Mouse (Mus musculus): ENCODE data around the gene Gngt2. TPM values are rescaled to one million over a fixed set of nuclear protein-coding genes. Genes with fewer than 3 reads are reported as not detected.

Gngt2 gene
- polyA plus RNA-seq, 1 experiment from 2014 or later: 12.5 TPM

DNA sequence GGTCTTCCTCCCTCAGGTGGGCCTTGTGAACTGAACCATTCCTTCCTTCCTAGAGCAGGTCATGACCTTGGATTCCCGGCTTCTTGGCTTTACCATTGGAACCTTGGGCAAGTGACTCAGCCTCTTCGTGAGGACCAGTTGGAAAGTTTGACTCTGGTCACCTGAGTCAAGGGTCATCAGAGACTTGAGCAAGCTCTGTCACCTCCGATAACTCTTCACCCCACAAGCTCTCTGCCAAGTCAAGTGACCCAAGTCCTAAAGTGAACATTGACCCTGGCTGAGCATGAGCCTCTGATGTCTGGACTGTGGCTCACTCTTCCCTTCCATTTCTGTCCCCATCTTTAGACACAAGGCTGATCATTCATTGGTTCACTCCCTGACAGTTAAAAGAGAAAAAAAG lies 15.5 kb upstream of the Gngt2 start:
- H3K9me3 ChIP-seq (ENCODE audit: control insufficient read depth, low read length): no peaks in the 10 kb centered on the region
- peaks cover 4% of the 10 kb centered on the region; the same call in 1 of the 2 replicates for H3K27me3 ChIP-seq (ENCODE audit: control insufficient read depth, insufficient read depth, low read length)
- no peak overlapping the region for H3K4me3 ChIP-seq (ENCODE audit: low read depth, low read length)
- no peaks in the 10 kb centered on the region for H3K36me3 ChIP-seq (ENCODE audit: control insufficient read depth, insufficient read depth, low read length)
- DNase-seq (ENCODE audit: low spot score) (no peak), ATAC-seq (ENCODE audit: low FRiP score, low TSS enrichment) (no peak)
- H3K9ac ChIP-seq (ENCODE audit: low read length): no peak overlapping the region
- no peak overlapping the region for H3K4me2 ChIP-seq (replicated peaks; ENCODE audit: low read depth)
- H3K4me1 ChIP-seq (replicated peaks; ENCODE audit: control insufficient read depth, insufficient read depth): no peaks in the 10 kb centered on the region; the same call in 1 of the 2 replicates
- no peak overlapping the region for H3K27ac ChIP-seq (replicated peaks)
- WGBS: 87% methylated on average over 3 of the region's 3 CpGs
- TF ChIP-seq EP300 (optimal IDR thresholded peaks at IDR 0.05) (no peak), CTCF (IDR thresholded peaks at IDR 0.05; ENCODE audit: low read depth) (no peak)

DNA sequence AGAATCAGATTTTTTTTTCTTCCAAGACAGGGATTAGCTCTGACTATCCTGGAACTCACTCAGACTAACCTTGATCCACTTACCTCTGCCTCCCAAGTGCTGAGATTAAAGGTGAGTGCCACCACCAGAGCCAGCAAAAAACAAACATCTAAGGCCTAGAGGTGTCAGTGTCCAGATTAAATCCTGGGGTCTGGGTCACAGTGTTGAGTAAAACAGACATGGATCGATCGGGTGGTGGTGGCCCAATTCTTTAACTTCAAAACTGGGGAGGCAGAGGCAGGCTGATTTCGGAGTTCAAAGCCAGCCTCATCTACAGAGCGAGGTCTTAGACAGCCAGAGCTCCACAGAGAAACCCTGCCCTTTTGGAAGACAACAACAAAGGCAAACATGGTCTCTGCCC lies 14.6 kb upstream of the Gngt2 start:
- TF ChIP-seq EP300 (optimal IDR thresholded peaks at IDR 0.05) (no peak), CTCF (IDR thresholded peaks at IDR 0.05; ENCODE audit: low read depth) (no peak)
- Histone ChIP-seq H3K36me3 (ENCODE audit: control insufficient read depth, insufficient read depth, low read length) (no peaks in the 10 kb centered on the region), H3K27ac (replicated peaks) (no peak overlapping the region), H3K4me1 (replicated peaks; ENCODE audit: control insufficient read depth, insufficient read depth) (no peaks in the 10 kb centered on the region; the same call in 1 of the 2 replicates), H3K4me2 (replicated peaks; ENCODE audit: low read depth) (no peak overlapping the region), H3K4me3 (ENCODE audit: low read depth, low read length) (no peak overlapping the region), H3K9ac (ENCODE audit: low read length) (no peak overlapping the region), H3K27me3 (ENCODE audit: control insufficient read depth, insufficient read depth, low read length) (peaks cover 4% of the 10 kb centered on the region; the same call in 1 of the 2 replicates), H3K9me3 (ENCODE audit: control insufficient read depth, low read length) (no peaks in the 10 kb centered on the region)
- DNase-seq (ENCODE audit: low spot score): no peak
- 89% methylated on average over 4 of the region's 4 CpGs for WGBS
- ATAC-seq (ENCODE audit: low FRiP score, low TSS enrichment): no peak

DNA sequence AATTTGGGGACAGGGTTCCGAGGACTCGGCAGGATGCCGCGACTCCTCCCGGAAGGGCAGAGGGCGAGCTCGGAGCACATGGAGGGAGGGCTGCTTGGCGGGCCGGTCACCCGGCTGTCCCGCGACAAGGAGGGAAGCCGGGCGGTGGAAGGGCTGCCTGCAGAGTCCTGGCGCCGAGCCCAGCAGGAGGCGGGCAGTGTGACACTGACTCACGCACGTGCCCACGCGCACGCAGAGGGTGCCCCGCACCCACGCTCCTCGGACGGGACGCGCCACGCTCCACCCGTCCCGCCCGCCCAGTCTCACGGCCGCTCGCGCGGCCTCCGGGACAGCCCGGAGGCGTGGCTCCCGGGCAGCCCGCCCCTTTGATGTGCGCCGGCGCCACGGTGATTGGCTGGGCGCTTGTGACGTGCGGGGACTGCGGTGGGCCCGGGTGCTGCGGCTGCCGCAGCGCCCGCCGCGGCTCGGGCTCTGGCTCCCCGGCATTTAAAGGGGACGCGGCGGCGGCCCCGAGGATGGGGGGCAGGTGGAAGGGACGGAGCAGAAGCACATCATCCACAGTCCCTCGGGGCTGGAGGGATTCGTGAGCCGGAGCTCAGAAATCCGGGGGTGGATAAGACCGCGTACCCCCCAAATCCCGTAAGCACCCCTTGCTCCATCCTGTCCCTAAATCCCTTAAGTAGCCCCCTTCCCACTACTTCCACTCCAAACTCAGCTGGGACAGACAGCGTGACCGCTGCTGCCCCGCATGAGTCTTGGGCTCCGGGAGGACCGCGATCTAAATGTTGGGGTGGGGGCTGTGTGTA lies 12.7 kb upstream of the Gngt2 start, which contains the start of gene Phospho1:
Gene Phospho1, plus strand, starts transcription at position 429 of the 806 bp plus-strand sequence.
- H3K36me3 ChIP-seq (ENCODE audit: control insufficient read depth, insufficient read depth, low read length): no peaks in the 10 kb centered on the region
- DNase-seq (ENCODE audit: low spot score) (peak; percentile 92), ATAC-seq (ENCODE audit: low FRiP score, low TSS enrichment) (peak; percentile 92)
- H3K27ac ChIP-seq (replicated peaks): peak within 1 kb of the TSS; percentile 30; the same call in 1 of the 2 replicates
- no peaks in the 10 kb centered on the region for H3K9me3 ChIP-seq (ENCODE audit: control insufficient read depth, low read length)
- H3K4me1 ChIP-seq (replicated peaks; ENCODE audit: control insufficient read depth, insufficient read depth): no peaks in the 10 kb centered on the region; the same call in 1 of the 2 replicates
- H3K4me2 ChIP-seq (replicated peaks; ENCODE audit: low read depth): peak within 1 kb of the TSS; percentile 91
- H3K4me3 ChIP-seq (ENCODE audit: low read depth, low read length): peak within 1 kb of the TSS; percentile 56
- H3K27me3 ChIP-seq (ENCODE audit: control insufficient read depth, insufficient read depth, low read length): peaks cover 4% of the 10 kb centered on the region; the same call in 1 of the 2 replicates
- H3K9ac ChIP-seq (ENCODE audit: low read length): peak within 1 kb of the TSS; percentile 70
- TF ChIP-seq EP300 (optimal IDR thresholded peaks at IDR 0.05) (no peak), CTCF (IDR thresholded peaks at IDR 0.05; ENCODE audit: low read depth) (no peak)
- under 1% methylated on average over 57 of the region's 78 CpGs for WGBS

DNA sequence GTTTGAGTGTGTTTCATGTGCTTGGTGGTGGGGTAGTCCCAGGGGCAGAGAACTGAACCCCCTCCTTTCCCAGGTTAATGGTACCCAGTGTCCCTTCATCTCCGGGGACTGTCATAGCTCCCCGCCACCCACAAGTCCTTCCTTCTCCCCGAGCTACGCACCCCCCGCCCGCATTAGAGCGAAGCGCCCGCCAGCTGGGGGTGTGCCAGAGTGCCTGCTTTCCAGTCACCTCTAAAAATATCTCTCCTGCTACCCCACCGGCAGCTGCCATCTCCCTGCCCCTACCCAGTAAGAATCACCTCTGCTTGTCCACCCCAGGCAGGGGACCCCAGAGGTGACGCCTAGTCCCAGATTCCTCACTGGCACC lies 12.2 kb upstream of the Gngt2 start:
- Histone ChIP-seq H3K4me1 (replicated peaks; ENCODE audit: control insufficient read depth, insufficient read depth) (no peaks in the 10 kb centered on the region; the same call in 1 of the 2 replicates), H3K36me3 (ENCODE audit: control insufficient read depth, insufficient read depth, low read length) (no peaks in the 10 kb centered on the region), H3K4me2 (replicated peaks; ENCODE audit: low read depth) (peak overlapping the region; percentile 91), H3K4me3 (ENCODE audit: low read depth, low read length) (peak overlapping the region; percentile 56), H3K9ac (ENCODE audit: low read length) (peak overlapping the region; percentile 70), H3K27ac (replicated peaks) (no peak overlapping the region), H3K27me3 (ENCODE audit: control insufficient read depth, insufficient read depth, low read length) (peaks cover 8% of the 10 kb centered on the region; the same call in 1 of the 2 replicates), H3K9me3 (ENCODE audit: control insufficient read depth, low read length) (no peaks in the 10 kb centered on the region)
- WGBS: 2% methylated on average over 11 of the region's 11 CpGs
- DNase-seq (ENCODE audit: low spot score) (no peak), ATAC-seq (ENCODE audit: low FRiP score, low TSS enrichment) (no peak; the same call in 1 of the 2 replicates)
- no peak for TF ChIP-seq EP300 (optimal IDR thresholded peaks at IDR 0.05)
- TF ChIP-seq CTCF (IDR thresholded peaks at IDR 0.05; ENCODE audit: low read depth): no peak

DNA sequence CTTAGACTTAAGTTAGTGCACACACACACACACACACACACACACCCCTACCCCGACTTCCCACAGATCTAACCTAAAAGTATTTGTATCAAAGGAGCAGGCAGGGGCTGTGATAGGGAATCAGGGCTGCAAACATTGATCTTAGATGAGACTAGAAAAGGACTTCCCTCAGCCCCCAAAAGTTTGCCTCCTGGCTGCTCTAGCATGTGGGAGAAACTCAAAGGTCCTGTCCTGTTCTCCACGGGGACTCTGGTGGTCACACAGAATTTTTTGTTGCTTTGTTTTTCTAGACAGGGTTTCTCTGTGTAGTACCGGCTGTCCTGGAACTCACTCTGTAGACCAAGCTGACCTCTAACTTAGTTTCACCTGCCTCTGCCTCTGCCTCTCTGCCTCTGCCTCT lies 11.4 kb upstream of the Gngt2 start:
- Histone ChIP-seq H3K27ac (replicated peaks) (no peak overlapping the region), H3K36me3 (ENCODE audit: control insufficient read depth, insufficient read depth, low read length) (no peaks in the 10 kb centered on the region), H3K4me2 (replicated peaks; ENCODE audit: low read depth) (no peak overlapping the region), H3K9me3 (ENCODE audit: control insufficient read depth, low read length) (no peaks in the 10 kb centered on the region), H3K9ac (ENCODE audit: low read length) (no peak overlapping the region), H3K4me3 (ENCODE audit: low read depth, low read length) (no peak overlapping the region), H3K4me1 (replicated peaks; ENCODE audit: control insufficient read depth, insufficient read depth) (no peaks in the 10 kb centered on the region; the same call in none of the 2 replicates), H3K27me3 (ENCODE audit: control insufficient read depth, insufficient read depth, low read length) (peaks cover 12% of the 10 kb centered on the region; the same call in 1 of the 2 replicates)
- DNase-seq (ENCODE audit: low spot score) (no peak), ATAC-seq (ENCODE audit: low FRiP score, low TSS enrichment) (no peak)
- TF ChIP-seq EP300 (optimal IDR thresholded peaks at IDR 0.05): no peak
- TF ChIP-seq CTCF (IDR thresholded peaks at IDR 0.05; ENCODE audit: low read depth): no peak
- WGBS: 44% methylated on average over 3 of the region's 3 CpGs

All from stomach, postnatal 0 days (tissue).